Mouse (Mus musculus): ENCODE measurements around the gene Nsun7. TPM values are rescaled to one million over a fixed set of nuclear protein-coding genes. Genes with fewer than 3 reads are reported as not detected.

The Nsun7 gene
- total and polyA plus RNA-seq, 3 experiments: not detected

- H3K27ac ChIP-seq (ENCODE audit: control insufficient read depth, low read depth, low read length): no peak overlapping the region
- H3K9me3 ChIP-seq (replicated peaks; ENCODE audit: insufficient read depth, low read length): no peaks in the 10 kb centered on the region
- no peak for TF ChIP-seq ZKSCAN1 (IDR thresholded peaks at IDR 0.05; ENCODE audit: low read depth, low read length)
- TF ChIP-seq POLR2A (IDR thresholded peaks at IDR 0.05; ENCODE audit: control insufficient read depth in 1 of 2, insufficient read depth in 1 of 2, low read depth in 1 of 2, low read length in 2 of 2, poor library complexity in 1 of 2): no peak
- TF ChIP-seq USF2 (IDR thresholded peaks at IDR 0.05; ENCODE audit: borderline replicate concordance in 1 of 2, insufficient read depth in 1 of 2, low read depth in 1 of 2, low read length in 2 of 2): no peak
- TF ChIP-seq CTCF (IDR thresholded peaks at IDR 0.05 in 2 of 3, conservative IDR thresholded peaks at IDR 0.05 in 1 of 3; ENCODE audit: control insufficient read depth in 1 of 3, insufficient read depth in 1 of 3, low read depth in 2 of 3, low read length in 3 of 3, poor library complexity in 1 of 3, severe bottlenecking in 1 of 3): no peak
- no peak for TF ChIP-seq GABPA (IDR thresholded peaks at IDR 0.05; ENCODE audit: low read depth, low read length)
- no peak for TF ChIP-seq POLR2AphosphoS2 (IDR thresholded peaks at IDR 0.05; ENCODE audit: low read length)
- TF ChIP-seq NELFE (IDR thresholded peaks at IDR 0.05; ENCODE audit: low read depth, low read length): no peak
- no peak for TF ChIP-seq MEF2A (IDR thresholded peaks at IDR 0.05; ENCODE audit: extremely low read depth, insufficient replicate concordance, low read depth, low read length, poor library complexity, severe bottlenecking)
- TF ChIP-seq ZNF384 (IDR thresholded peaks at IDR 0.05; ENCODE audit: low read depth, low read length): no peak
- TF ChIP-seq MAX (IDR thresholded peaks at IDR 0.05; ENCODE audit: low read length): no peak
- TF ChIP-seq MYC (IDR thresholded peaks at IDR 0.05; ENCODE audit: low read depth, low read length): no peak
- no peak for TF ChIP-seq MAZ (IDR thresholded peaks at IDR 0.05; ENCODE audit: low read depth, low read length)
- H3K4me1 ChIP-seq (ENCODE audit: control insufficient read depth in 1 of 2, insufficient read depth in 2 of 2, low read length in 2 of 2): no peaks in the 10 kb centered on the region
- no peaks in the 10 kb centered on the region for H3K36me3 ChIP-seq (ENCODE audit: control insufficient read depth in 1 of 2, insufficient read depth in 2 of 2, low read length in 2 of 2)
- no peak overlapping the region for H3K4me3 ChIP-seq (ENCODE audit: control insufficient read depth in 1 of 2, insufficient read depth in 1 of 2, low read depth in 2 of 2, low read length in 2 of 2)
- H3K9ac ChIP-seq (ENCODE audit: control insufficient read depth, low read depth, low read length, poor library complexity, severe bottlenecking): no peak overlapping the region
- no peaks in the 10 kb centered on the region for H3K79me2 ChIP-seq (ENCODE audit: control insufficient read depth, insufficient read depth, low read length, poor library complexity)
- no peaks in the 10 kb centered on the region; a peak in 1 of 4 replicates for H3K27me3 ChIP-seq (ENCODE audit: control insufficient read depth in 1 of 2, insufficient read depth in 2 of 2, low read length in 2 of 2)
- DNase-seq (ENCODE audit: low read depth, low spot score): no peak
Measured at GRCm38 (mm10) chr5:66294106-66294625, 34.5 kb downstream of the Nsun7 start.

- Histone ChIP-seq H3K9ac (ENCODE audit: control insufficient read depth, low read depth, low read length, poor library complexity, severe bottlenecking) (no peak overlapping the region), H3K27me3 (ENCODE audit: control insufficient read depth in 1 of 2, insufficient read depth in 2 of 2, low read length in 2 of 2) (no peaks in the 10 kb centered on the region), H3K4me1 (ENCODE audit: control insufficient read depth in 1 of 2, insufficient read depth in 2 of 2, low read length in 2 of 2) (no peaks in the 10 kb centered on the region), H3K9me3 (replicated peaks; ENCODE audit: insufficient read depth, low read length) (no peaks in the 10 kb centered on the region), H3K36me3 (ENCODE audit: control insufficient read depth in 1 of 2, insufficient read depth in 2 of 2, low read length in 2 of 2) (no peaks in the 10 kb centered on the region), H3K79me2 (ENCODE audit: control insufficient read depth, insufficient read depth, low read length, poor library complexity) (no peaks in the 10 kb centered on the region), H3K27ac (ENCODE audit: control insufficient read depth, low read depth, low read length) (no peak overlapping the region), H3K4me3 (ENCODE audit: control insufficient read depth in 1 of 2, insufficient read depth in 1 of 2, low read depth in 2 of 2, low read length in 2 of 2) (no peak overlapping the region)
- TF ChIP-seq TCF12 (IDR thresholded peaks at IDR 0.05; ENCODE audit: low read depth, low read length) (no peak), ZNF384 (IDR thresholded peaks at IDR 0.05; ENCODE audit: low read depth, low read length) (no peak), NRF1 (IDR thresholded peaks at IDR 0.05; ENCODE audit: insufficient read depth, low read depth, low read length, poor library complexity, severe bottlenecking) (no peak)
- DNase-seq (ENCODE audit: low read depth, low spot score): no peak
Measured at GRCm38 (mm10) chr5:66294952-66295351, 35.3 kb downstream of the Nsun7 start.

DNA sequence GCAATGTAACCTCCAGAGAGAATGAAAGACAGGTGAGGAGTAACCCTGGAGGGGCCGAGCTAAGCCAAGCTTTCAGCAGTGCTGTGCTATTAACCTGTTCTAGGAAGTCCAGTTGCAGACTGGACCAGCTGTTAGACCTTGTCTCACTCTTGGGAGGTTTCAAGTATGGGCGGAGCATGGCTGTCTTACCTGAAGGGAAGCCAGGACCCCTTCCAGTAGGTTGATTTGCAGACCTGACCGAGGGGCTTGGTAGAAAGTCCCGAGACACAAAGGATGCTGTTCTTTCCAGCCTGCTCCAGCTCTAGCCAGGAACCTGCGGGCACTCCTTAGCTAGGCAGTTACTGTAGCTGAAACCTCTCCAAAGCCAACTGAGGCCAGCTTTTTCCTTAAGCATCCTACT, 36.4 kb downstream of the Nsun7 start:
- H3K9ac ChIP-seq (ENCODE audit: control insufficient read depth, low read depth, low read length, poor library complexity, severe bottlenecking): no peak overlapping the region
- no peaks in the 10 kb centered on the region for H3K79me2 ChIP-seq (ENCODE audit: control insufficient read depth, insufficient read depth, low read length, poor library complexity)
- no peak for DNase-seq (ENCODE audit: low read depth, low spot score)
- no peaks in the 10 kb centered on the region for H3K36me3 ChIP-seq (ENCODE audit: control insufficient read depth in 1 of 2, insufficient read depth in 2 of 2, low read length in 2 of 2)
- H3K9me3 ChIP-seq (replicated peaks; ENCODE audit: insufficient read depth, low read length): no peaks in the 10 kb centered on the region
- no peak overlapping the region for H3K27ac ChIP-seq (ENCODE audit: control insufficient read depth, low read depth, low read length)
- H3K27me3 ChIP-seq (ENCODE audit: control insufficient read depth in 1 of 2, insufficient read depth in 2 of 2, low read length in 2 of 2): no peaks in the 10 kb centered on the region
- H3K4me1 ChIP-seq (ENCODE audit: control insufficient read depth in 1 of 2, insufficient read depth in 2 of 2, low read length in 2 of 2): no peaks in the 10 kb centered on the region
- TF ChIP-seq TBP (IDR thresholded peaks at IDR 0.05; ENCODE audit: low read depth, low read length): no peak
- H3K4me3 ChIP-seq (ENCODE audit: control insufficient read depth in 1 of 2, insufficient read depth in 1 of 2, low read depth in 2 of 2, low read length in 2 of 2): no peak overlapping the region

Measured in MEL (cell line).